Mouse (Mus musculus): Measurements from ENCODE around the gene Fam198b.
A peak's percentile ranks its signal among the peaks of the same experiment; 100 is the strongest.

Fam198b gene

DNA sequence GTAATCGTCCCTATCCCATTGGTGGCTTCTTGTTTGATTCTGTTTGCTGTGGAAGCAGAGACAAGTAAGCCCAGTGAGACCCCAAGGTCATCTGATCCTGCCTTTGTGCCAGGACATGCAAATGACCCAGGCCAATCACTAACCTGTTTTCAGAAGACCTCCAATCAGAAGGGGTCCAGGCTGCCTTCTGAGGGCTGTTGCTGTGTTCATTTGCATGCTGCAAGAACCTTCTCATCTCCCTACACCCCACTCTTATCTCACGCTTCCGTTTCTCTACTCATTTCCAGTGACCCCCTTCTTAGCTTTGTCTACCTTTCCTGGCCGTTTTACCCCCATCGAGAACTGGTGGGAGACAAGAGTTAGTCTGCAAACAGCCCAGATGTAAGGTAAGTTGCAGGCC, at the start of gene Fam198b:
TSS of gene Fam198b (plus strand) at position 229 of the 400 bp plus-strand sequence.
- DNase-seq (ENCODE audit: low spot score): no peak

GRCm38 (mm10) chr3:79838751-79839150, 45.6 kb upstream of the Fam198b start:
- DNase-seq (ENCODE audit: low spot score): no peak

DNA sequence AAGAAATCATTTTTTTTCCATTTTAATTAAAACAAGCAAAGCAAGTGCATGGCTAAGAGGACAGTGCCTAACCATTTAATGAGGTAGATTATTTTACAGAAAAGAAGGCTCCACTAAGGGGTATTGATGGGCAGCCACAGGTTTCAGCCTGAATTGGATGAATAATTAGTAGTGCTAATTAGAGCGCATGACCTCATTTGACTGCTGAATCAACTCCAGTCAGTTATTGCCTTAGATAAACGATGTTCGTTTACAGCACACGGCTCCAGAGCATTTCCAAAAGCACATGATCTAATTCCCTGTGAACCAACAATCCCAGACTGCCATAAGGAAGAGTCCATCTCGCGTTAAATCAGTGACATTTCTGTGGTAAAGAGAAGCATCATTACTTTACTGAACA, 42.9 kb upstream of the Fam198b start:
- no peak for DNase-seq (ENCODE audit: low spot score)

DNA sequence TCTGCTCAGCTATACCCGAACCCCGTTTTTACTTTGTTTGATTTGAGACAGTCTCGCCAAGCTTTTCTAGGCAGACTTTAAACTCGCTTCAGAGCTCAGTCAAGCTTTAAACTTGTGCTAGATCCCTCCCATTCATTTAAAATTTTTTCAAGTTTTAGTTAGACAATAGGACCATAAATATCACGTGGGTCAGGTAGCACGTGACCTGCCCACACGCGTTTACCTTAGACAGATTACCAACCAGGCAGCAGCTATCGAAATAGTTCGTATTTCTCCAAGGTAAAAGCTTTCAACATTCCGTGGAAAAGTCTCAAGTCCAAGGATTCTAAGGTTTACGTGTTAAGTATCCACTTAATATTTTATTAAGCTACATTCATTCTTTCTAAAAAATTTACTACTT, 42.2 kb upstream of the Fam198b start:
- DNase-seq (ENCODE audit: low spot score): peak; percentile 65

GRCm38 (mm10) chr3:79842616-79843016, 41.7 kb upstream of the Fam198b start:
- peak; percentile 72 for DNase-seq (ENCODE audit: low spot score)

DNA sequence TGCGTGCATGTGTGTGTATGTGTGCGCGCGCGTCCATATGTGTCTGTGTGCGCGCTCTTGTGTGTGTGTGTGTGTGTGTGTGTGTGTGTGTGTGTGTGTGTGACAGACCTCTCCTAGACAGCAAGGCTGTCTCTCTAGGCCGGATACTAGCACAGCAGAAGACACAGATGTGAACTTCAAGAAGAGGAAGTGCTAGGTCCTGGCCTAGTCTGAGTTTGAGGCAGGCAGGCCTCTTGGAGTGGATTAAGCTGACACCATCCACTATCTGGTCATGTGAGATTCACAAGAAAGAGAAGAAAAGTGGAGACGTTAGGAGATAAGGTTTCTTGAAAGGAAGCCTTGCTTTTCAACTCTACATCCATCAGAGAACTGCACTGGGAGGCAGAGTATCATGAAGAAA, 40.3 kb upstream of the Fam198b start:
- no peak for DNase-seq (ENCODE audit: low spot score)

DNA sequence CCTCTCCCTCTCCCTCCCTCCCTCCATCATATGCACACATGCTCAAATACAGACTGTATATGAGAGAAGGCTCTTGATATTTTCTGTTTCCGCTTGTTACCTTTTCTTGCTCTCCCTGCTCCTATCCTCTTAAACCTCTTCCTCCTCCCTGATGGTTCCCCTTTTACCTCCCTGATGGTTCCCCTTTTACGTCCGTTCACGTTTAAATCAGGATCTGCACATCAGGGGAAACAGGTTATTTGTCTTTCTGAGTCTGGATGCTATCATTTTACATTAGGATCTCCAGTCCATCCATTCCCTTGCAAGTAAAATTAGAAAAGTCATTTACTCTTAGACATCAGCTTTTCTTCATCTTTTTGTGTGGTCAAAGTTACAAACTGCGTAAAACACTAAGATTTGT, 37.7 kb upstream of the Fam198b start:
- no peak for DNase-seq (ENCODE audit: low spot score)

DNA sequence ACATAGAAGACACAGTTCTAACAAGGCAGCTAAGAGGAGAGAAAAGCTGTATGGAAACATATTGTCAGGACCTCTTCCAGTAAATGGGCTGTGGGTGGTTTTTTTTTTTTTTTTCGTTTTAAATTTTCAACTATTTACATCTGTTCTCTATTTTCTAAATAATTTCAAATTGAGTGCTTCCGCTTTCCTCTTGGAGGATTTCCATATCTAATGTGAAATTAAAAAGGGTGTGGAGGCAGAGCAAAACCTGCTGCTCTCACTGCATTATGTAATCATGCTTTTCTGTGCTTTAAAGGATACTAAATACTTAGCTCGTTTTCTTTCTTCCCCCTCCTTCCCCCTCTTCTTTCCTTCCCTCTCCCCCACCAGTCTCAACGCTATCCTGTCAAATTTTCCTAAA, 35.5 kb upstream of the Fam198b start:
- no peak for DNase-seq (ENCODE audit: low spot score)

GRCm38 (mm10) chr3:79849621-79850020, 34.7 kb upstream of the Fam198b start:
- DNase-seq (ENCODE audit: low spot score): no peak

DNA sequence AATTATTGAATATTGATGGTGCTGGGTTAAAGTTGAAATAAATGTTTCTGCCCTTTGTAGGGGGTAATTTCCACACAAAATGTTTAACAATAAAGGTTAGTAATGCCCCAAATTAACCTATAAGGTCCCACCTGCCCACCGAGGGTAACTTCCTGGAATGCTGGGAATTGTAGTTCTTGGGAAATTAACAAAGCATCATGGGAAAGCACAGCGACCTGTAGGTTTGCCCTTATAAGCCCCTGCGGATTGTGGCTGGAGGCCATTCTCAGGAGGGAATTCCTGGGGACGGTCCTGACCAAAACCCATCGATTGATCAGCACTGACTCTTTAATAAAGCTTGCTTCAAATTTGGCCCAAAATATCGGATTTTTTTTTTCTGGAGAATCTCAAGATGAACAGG, 33.7 kb upstream of the Fam198b start:
- DNase-seq (ENCODE audit: low spot score): no peak

DNA sequence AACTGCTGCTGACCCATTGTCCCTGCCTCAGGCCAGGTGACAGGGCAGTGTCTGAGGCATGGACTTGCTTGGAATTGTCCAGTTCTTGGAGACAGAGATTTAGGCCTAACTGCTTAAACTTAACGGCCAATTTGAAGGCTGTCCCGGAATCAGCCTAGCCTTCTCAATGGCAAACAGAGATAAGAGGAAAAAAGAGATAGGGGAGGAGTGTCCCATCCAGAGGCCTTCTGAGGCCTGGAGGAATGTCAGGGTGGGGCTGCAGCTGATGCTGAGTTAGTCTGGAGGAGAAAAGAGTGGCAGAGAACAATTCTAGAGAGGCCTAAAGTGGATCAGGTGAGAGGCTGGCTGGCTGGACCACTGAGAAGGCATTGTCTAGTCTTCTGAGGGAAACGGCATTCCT, 32.2 kb upstream of the Fam198b start:
- no peak for DNase-seq (ENCODE audit: low spot score)

DNA sequence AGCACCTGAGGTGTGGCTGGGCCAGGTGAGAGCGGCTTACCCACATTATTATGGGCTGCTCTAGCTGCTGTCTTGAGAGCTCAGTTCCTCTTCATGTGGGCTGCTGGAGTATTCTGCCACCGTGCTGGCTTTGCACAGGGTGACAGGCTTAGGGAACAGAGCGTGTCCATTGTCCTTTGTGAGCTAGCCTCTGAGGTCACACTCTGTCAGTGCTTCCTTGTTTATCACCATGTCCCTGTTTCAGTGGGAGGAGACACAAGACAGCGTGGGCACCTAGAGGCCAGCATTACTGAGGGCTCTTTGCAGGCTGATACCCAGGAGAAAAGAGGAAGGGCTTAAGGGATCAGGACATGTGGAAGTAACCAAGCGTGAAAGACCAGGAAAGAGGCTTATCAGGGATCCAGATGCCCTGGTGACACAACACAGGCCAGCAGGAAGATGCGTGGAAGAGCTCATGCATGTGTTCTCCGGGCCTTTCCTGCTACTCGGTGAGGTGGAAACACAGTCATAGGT, 31.6 kb upstream of the Fam198b start, which contains the start of gene Tmem144:
TSS of gene Tmem144 (minus strand) at position 120 of the 513 bp plus-strand sequence.
- no peak for DNase-seq (ENCODE audit: low spot score)

DNA sequence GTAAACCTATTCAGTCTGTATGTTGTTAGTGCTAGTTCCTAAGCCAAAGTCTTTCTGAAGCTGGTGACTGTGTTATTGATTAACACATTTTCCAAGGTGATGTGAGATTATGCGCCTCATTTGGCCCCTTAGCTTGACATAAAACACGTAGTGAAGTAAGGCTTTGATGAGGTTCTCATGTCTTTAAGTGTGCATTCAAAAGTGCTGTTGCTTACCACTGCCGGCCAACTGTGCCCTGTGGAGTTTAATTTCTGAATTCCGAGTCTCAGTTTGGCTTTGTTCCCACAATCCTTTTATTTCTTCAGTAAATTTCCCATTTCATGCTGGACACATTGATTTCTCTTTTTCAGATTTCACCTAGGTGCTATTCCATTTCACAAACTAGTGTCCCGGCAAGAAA, 26.6 kb upstream of the Fam198b start:
- no peak for DNase-seq (ENCODE audit: low spot score)

DNA sequence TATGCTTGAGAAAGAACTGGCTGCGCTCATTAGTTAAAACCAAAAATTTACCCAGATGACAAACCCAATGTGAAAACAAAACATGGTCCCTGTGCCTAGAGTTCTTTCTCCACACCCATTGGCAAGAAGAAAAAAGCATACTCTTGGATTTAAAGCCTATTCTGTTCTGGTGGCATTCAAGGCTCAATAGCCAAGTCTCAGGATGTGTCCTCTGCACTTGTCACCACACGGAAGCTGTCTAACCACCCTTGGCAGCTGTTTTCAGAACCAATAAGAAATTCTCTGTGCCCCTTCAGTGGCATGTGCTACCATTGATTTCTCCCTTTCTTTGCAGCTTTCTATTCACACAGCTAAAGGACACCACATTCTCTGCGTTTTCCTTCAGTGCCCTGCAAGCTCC, 26.1 kb upstream of the Fam198b start:
- DNase-seq (ENCODE audit: low spot score): no peak

DNA sequence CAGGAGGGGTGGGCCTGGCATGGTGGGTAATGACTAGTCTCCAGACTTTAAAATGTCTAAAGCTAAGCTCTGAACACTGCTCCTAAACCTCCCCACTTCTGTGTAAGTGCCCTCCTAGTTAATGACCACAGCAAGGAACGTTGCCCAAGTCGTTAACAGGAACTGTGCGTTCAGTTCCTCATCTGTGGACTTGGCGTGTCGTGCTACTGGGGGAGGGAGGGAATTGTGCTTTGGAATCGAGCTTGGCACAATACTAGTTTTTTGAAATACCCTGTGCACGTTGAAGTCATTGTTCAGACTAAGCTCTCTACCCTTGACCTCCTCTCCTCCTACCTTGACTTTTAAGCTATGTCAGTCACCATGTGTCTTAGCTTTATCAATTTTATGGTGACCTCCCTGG, 19.5 kb upstream of the Fam198b start:
- no peak for DNase-seq (ENCODE audit: low spot score)

- no peak for DNase-seq (ENCODE audit: low spot score)
These were observed 18.2 kb upstream of the Fam198b start for GRCm38 (mm10) chr3:79866089-79866488.

- DNase-seq (ENCODE audit: low spot score): no peak
These were observed 17.8 kb upstream of the Fam198b start for GRCm38 (mm10) chr3:79866526-79866925.

- no peak for DNase-seq (ENCODE audit: low spot score)
These were observed 17.1 kb upstream of the Fam198b start for GRCm38 (mm10) chr3:79867121-79867709.

DNA sequence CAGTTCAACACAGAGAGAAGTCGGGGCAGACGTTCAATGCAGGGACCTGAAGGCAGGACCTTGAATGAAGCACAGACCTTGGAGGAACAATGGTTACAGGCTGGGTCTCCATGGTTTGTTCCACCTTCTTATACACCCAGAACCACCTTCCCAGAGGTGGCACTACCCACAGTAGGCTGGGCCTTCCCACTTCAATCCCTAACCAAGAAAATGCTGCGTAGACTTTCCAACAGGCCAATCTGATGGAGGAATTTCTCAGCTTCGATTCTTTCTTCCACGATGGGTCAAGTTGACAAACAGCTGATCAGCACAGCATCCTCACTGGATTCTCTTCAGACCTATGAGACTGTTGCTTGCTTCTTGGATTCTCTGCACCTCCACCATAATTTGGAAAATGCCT, 8.9 kb upstream of the Fam198b start:
- DNase-seq (ENCODE audit: low spot score): no peak

DNA sequence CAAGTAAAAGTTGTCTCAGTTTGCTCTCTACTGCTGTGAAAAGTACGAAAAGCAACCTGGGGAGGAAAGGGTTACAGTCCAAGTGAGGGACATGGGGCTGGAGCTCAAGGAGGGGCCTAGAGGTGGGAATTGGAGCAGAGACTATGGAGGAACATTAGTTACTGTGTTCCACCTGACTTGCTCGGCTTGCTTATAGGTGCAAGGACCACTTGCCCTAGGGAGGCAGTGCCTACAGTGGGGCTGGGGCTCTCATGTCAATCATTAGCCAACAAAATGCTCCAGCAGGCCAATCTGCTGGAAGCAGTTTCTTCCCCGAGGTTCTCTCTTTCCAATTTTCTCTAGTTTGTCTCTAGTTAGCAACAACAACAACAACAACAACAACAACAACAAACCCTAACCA, 6.0 kb upstream of the Fam198b start:
- DNase-seq (ENCODE audit: low spot score): no peak

- DNase-seq (ENCODE audit: low spot score): no peak
These were observed 5.1 kb upstream of the Fam198b start for GRCm38 (mm10) chr3:79879246-79879645.

- DNase-seq (ENCODE audit: low spot score): no peak
These were observed 2.7 kb upstream of the Fam198b start for GRCm38 (mm10) chr3:79881645-79882044.

DNA sequence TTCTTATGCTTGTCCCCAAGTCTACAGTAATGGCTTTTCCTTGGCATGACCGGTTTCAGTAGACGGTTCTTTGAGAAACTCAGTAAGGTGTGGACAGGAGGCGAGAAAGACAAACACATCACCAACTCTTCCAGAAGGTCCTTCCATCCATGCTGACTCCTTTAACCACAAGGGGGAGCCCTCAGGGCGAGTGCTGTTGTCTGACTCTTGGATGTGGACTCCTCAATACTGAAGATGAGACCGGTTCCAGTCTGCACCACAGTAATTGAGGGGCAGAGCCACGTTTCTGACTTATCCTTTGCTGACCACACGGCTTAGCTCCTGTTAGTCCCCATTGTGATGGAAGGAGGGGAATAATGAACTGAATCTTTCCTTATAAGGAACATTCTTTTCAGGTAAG, 1.2 kb upstream of the Fam198b start:
- DNase-seq (ENCODE audit: low spot score): peak; percentile 84

DNA sequence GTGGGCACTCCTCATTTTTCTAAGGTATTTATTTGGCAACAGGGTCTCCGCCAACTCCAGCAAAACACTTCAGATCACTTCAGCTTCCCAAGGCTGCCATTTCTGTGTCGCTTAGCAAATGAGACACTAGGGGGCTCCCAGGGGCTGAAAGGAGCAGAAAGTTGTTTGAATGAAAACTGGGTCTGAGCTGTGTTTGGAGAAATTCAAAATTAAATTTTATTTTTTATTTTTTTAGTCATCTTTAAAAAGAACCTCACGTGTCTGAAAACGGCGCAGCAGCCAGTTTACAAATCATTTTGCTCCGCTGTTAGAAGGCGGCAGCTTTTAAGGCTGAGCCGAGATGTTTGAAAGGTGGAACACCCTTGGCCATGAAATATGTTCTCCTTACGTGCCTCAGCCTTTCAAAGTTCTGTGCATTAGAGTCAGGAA, 442 bp downstream of the Fam198b start:
- DNase-seq (ENCODE audit: low spot score): peak; percentile 84
